Mouse (Mus musculus) common myeloid progenitor, adult 5-6 weeks (primary cell): Measurements from ENCODE around the gene Gm17490. TPM values are rescaled to one million over a fixed set of nuclear protein-coding genes. Genes with fewer than 3 reads are reported as not detected.

ENCODE experiments used
- total RNA-seq: library from RNA; stranded (forward); fragments of 200-1000, 187-1606 nt; gene quantifications from 2 replicates; pipeline ENCODE4 v1.2.3, GENCODE M21; 2017

The Gm17490 gene
- total RNA-seq, 1 experiment from 2014 or later: not detected

Other genes with a start within 250 kb of the Gm17490 start
- 12.1 and 30.2 TPM in 2 replicates for gene Pfkfb3, start 72.2 kb downstream of the Gm17490 start, total RNA-seq
- 153 and 213 TPM in 2 replicates for gene Rbm17, start 22.1 kb downstream of the Gm17490 start, total RNA-seq
- not detected in 2 replicates for gene Il2ra, start 16.5 kb upstream of the Gm17490 start, total RNA-seq
- 7.6 and 20.8 TPM in 2 replicates for gene Il15ra, start 79.0 kb upstream of the Gm17490 start, total RNA-seq
- gene Fbh1, start 151.3 kb upstream of the Gm17490 start, total RNA-seq: 61.3 and 77.8 TPM in 2 replicates
- gene Ankrd16, start 151.6 kb upstream of the Gm17490 start, total RNA-seq: 25.7 and 27.5 TPM in 2 replicates